Mouse (Mus musculus) gastrocnemius, adult 2 months (tissue): ENCODE measurements around the gene Neu2. TPM values are rescaled to one million over a fixed set of nuclear protein-coding genes. Genes with fewer than 3 reads are reported as not detected.
A peak's percentile ranks its signal among the peaks of the same experiment; 100 is the strongest.

ENCODE experiments used
- DNase-seq: peaks from one replicate; pipeline ENCODE4 v3.0.0; 2022
- H3K27ac ChIP-seq: fragments of 200-600 bp; 2 replicates; pipeline ENCODE4 v1.8.1; 2022; ENCODE audit warnings: mild to moderate bottlenecking
- H3K4me3 ChIP-seq: fragments of 200-600 bp; 2 replicates; pipeline ENCODE4 v1.8.1; 2022; ENCODE audit warnings: mild to moderate bottlenecking, moderate library complexity
- CTCF ChIP-seq: fragments of 200-600 bp; IDR thresholded peaks from 2 replicates; pipeline ENCODE4 v1.8.1; 2022; ENCODE audit warnings: antibody characterized with exemption, mild to moderate bottlenecking, moderate library complexity
- intact Hi-C: fragments of 180-260 bp; cut with DNase I; formaldehyde crosslinking; loops from one replicate; pipeline ENCODE4 v1.15.1; 2025
- total RNA-seq, 2 experiments: library from RNA; stranded (reverse); gene quantifications; 2 replicates each; pipeline ENCODE4 v1.2.3; 2021

The Neu2 gene
- total RNA-seq, 2 experiments from 2014 or later: 8.9 to 11.7 TPM

DNA sequence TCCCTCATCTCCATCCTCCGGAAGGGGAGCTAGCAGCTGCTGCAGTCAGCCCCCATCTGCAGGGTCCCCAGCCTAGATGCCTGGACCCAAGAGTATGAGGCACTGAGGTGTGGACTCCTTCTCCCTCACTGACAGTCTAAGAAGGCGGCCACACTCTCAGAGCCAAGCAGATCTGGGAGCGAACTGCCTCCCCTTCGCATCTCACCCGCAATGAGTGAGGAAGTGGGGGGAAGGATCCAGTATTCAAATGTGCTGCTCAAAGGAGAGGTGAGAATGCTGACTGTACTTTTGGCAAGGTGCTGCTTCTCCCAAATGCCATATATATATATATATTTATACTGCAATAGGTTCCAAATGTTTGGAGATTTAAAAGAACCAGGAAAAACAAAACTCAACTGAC is 93.7 kb downstream of the Neu2 start:
- Histone ChIP-seq H3K27ac (no peak overlapping the region), H3K4me3 (no peak overlapping the region)
- intact Hi-C loops: no loop called here
- TF ChIP-seq CTCF: no peak
- no peak for DNase-seq

DNA sequence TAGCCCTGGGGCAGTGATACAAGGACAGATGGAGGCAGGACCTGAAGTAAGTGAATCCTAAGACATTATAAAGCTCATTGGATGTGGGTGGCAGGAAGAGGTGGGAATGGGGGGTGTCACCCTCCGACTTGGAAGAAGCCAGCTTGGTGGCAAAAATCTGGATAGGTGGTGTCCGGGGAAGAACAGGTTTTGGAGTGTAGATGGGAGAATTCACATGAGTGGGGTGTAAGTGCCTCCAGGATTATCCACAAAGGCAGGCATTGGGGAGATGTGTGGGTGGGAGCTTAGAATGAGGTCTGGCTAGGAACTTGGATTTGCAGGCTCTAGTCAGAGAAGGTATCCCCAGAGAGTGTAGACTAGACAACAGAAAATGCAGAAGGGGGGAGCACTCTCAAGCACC is 95.6 kb downstream of the Neu2 start:
- DNase-seq: no peak
- no peak overlapping the region for H3K4me3 ChIP-seq
- H3K27ac ChIP-seq: no peak overlapping the region
- intact Hi-C loops: no loop called here
- TF ChIP-seq CTCF: no peak

GRCm38 (mm10) chr1:87607385-87608091 is 97.8 kb downstream of the Neu2 start:
- DNase-seq: peak; percentile 68
- no peak for TF ChIP-seq CTCF
- Histone ChIP-seq H3K27ac (peak overlapping the region; percentile 28; the same call in 1 of the 2 replicates), H3K4me3 (peak overlapping the region; percentile 43)
- intact Hi-C loops: loop anchor here (2.0 kb wide), 1 partner anchor 67 kb away; no protein-coding TSS in a partner anchor

DNA sequence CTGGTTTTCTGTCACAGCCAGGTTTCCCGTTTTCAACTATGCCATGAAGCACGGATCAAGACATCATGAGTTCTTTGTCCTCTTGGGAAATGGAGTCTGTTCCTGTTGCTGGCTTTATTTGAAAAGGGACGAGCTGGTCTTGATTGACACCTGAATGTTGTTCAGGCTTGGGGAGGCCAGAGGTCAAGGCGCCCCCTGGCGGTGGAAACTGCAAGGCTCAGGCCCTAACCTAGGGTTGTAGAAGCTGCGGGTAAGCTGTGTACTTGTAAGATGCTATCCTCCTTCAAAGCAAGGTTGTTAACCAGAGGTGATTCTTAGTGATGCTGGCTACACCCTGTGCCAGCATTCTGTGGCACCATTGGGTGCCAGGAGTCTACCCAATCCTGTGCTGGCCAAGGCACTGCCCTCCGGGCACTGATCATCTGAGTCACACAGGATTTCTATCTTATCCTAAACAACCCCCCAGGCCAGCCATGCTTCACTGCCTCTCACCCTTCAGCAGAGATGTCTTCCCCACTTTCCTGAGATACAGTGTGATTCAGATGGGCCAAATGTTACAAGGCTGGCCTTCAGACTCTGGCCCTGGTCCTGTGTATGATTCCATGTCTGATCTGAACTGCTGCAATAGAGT is 98.8 kb downstream of the Neu2 start:
- intact Hi-C loops: loop anchor here (2.0 kb wide), 1 partner anchor 68 kb away; no protein-coding TSS in a partner anchor
- peak; percentile 80 for DNase-seq

GRCm38 (mm10) chr1:87614576-87615295 is 105.0 kb downstream of the Neu2 start:
- TF ChIP-seq CTCF: no peak
- no peak overlapping the region for H3K4me3 ChIP-seq
- DNase-seq: peak; percentile 62
- intact Hi-C loops: loop anchor here (5.0 kb wide), 1 partner anchor 162 kb away; no protein-coding TSS in a partner anchor
- H3K27ac ChIP-seq: peak overlapping the region; percentile 75

More for the DNA sequence above, 98.8 kb downstream of the Neu2 start:
- peak; percentile 89 for TF ChIP-seq CTCF
- H3K4me3 ChIP-seq: peak overlapping the region; percentile 43
- H3K27ac ChIP-seq: peak overlapping the region; percentile 28; the same call in 1 of the 2 replicates

- Histone ChIP-seq H3K27ac (peak within 1 kb of the TSS; percentile 80), H3K4me3 (peak within 1 kb of the TSS; percentile 67)
- intact Hi-C loops: no loop called here
- no peak for TF ChIP-seq CTCF
- DNase-seq: no peak
These were observed 110.6 kb downstream of the Neu2 start, which contains the start of gene Inpp5d for GRCm38 (mm10) chr1:87620211-87620668. Gene Inpp5d (plus strand): TSS chr1:87620312.

GRCm38 (mm10) chr1:87620693-87621092 is 111.0 kb downstream of the Neu2 start:
- no peak for DNase-seq
- Histone ChIP-seq H3K27ac (peak overlapping the region; percentile 80), H3K4me3 (peak overlapping the region; percentile 67)
- intact Hi-C loops: no loop called here
- no peak for TF ChIP-seq CTCF

DNA sequence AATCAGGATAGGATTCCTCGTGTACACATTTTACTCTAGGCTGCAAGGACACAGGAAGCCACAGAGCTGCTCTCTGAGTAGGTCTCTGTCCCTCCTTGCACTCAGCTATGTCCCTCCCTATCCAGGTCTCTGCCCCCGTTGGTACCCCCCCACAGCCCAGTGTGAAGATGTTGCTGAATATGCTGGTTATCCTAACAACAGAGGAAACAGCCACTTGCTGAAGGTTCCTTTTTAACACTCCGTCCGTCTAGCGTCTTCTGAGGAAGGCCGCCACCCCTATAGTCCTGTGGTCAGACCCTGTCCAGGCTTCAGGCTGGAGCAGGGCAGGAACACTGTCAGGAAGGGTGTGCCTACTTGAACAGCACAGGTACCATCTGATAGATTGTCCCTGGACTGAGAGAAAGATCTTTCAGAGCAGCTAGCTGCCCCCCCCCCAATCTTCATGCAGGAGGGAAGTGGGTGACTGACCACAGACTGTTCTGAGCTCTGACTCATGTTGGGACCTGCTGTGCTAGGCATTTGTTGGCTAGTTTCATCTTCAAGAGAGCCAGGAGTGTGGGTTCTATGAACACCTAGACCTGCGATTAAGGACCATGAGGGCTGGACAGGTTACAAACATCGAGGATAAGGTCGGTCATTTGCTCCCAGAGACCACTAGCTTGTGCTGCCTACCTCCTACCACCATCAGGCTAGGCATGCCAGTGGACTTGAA is 111.6 kb downstream of the Neu2 start:
- intact Hi-C loops: no loop called here
- no peak for TF ChIP-seq CTCF
- DNase-seq: no peak
- H3K4me3 ChIP-seq: peak overlapping the region; percentile 67
- peak overlapping the region; percentile 80 for H3K27ac ChIP-seq

GRCm38 (mm10) chr1:87621858-87622279 is 112.2 kb downstream of the Neu2 start:
- TF ChIP-seq CTCF: no peak
- peak overlapping the region; percentile 20; the same call in 1 of the 2 replicates for H3K27ac ChIP-seq
- intact Hi-C loops: no loop called here
- H3K4me3 ChIP-seq: peak overlapping the region; percentile 67
- DNase-seq: no peak

GRCm38 (mm10) chr1:87623977-87624666 is 114.4 kb downstream of the Neu2 start:
- intact Hi-C loops: no loop called here
- no peak for DNase-seq
- no peak for TF ChIP-seq CTCF
- no peak overlapping the region for H3K27ac ChIP-seq
- no peak overlapping the region for H3K4me3 ChIP-seq

DNA sequence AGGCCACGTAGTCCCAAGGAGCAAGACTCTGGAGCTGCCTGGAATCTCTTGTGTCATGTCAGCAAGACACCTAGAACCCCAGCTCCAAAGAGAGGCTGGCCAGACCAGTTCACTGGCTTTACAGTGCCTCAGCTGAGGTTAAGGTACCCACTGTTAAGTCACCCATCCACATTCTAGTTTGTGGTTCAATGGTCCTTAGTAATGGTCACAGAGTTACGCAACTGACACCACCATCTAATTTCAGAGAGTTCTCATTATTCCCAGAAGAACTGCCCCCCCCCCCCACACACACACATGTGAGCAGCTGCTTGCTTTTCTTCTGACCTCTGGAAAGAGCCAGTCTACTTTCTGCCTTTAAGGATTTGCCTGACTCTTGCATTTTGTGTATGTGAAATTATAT is 115.1 kb downstream of the Neu2 start:
- DNase-seq: no peak
- no peak for TF ChIP-seq CTCF
- H3K4me3 ChIP-seq: no peak overlapping the region
- intact Hi-C loops: no loop called here
- no peak overlapping the region for H3K27ac ChIP-seq
